Mouse (Mus musculus) liver, embryonic 11.5 days (tissue): ENCODE results near the gene Dst. TPM values are rescaled to one million over a fixed set of nuclear protein-coding genes. Genes with fewer than 3 reads are reported as not detected.

Source experiments
- ATAC-seq: fragments of 200-750 bp; cut with Nextera tagmentation; replicated peaks from 2 replicates; pipeline ENCODE4 v1.8.0; 2017; ENCODE audit warnings: moderate number of reproducible peaks, mild to moderate bottlenecking, moderate TSS enrichment, moderate library complexity; ENCODE audit not compliant: low FRiP score
- DNase-seq: peaks from one replicate; pipeline ENCODE4 v3.0.0-alpha.2; 2017; ENCODE audit warnings: low spot score
- H3K27ac ChIP-seq: fragments of 300-500 bp; sonication (generic); 2 replicates; pipeline ENCODE4 v1.5.1; 2014; ENCODE audit warnings: mild to moderate bottlenecking, low read depth, low read length, control low read depth
- H3K27me3 ChIP-seq: fragments of 300-500 bp; sonication (generic); replicated peaks from 2 replicates; pipeline ENCODE4 v1.6.1; 2014; ENCODE audit warnings: low read length, mixed read lengths; ENCODE audit not compliant: control insufficient read depth, insufficient read depth
- H3K36me3 ChIP-seq: fragments of 300-500 bp; sonication (generic); 2 replicates; pipeline ENCODE4 v1.6.1; 2014; ENCODE audit warnings: mild to moderate bottlenecking, low read length, moderate library complexity, mixed read lengths; ENCODE audit not compliant: control insufficient read depth, insufficient read depth
- H3K4me1 ChIP-seq: fragments of 300-500 bp; sonication (generic); replicated peaks from 2 replicates; pipeline ENCODE4 v1.6.1; 2014; ENCODE audit warnings: low read length, mixed read lengths; ENCODE audit not compliant: control insufficient read depth, insufficient read depth
- H3K4me2 ChIP-seq: fragments of 300-500 bp; sonication (generic); 2 replicates; pipeline ENCODE4 v1.6.1; 2014; ENCODE audit warnings: mild to moderate bottlenecking, control low read depth, moderate library complexity
- H3K4me3 ChIP-seq: fragments of 300-500 bp; sonication (generic); 2 replicates; pipeline ENCODE4 v1.5.1; 2014; ENCODE audit warnings: low read depth, low read length, control low read depth
- H3K9ac ChIP-seq: fragments of 300-500 bp; sonication (generic); 2 replicates; pipeline ENCODE4 v1.6.1; 2014; ENCODE audit warnings: low read depth, low read length, control low read depth
- H3K9me3 ChIP-seq: fragments of 300-500 bp; sonication (generic); 2 replicates; pipeline ENCODE4 v1.6.1; 2016; ENCODE audit warnings: low read length, inconsistent platforms, mixed read lengths; ENCODE audit not compliant: control insufficient read depth
- WGBS: fragments of 180-500 bp; shearing (Covaris S2); extraction: QIAGEN DNeasy Blood & Tissue Kit; methylation state at CpG from one replicate; pipeline ENCODE4 v1.1.7; 2014; 5-methylcytosine and 5-hydroxymethylcytosine counted together
- polyA plus RNA-seq: library from polyadenylated mRNA; unstranded; fragments of >200 nt; fragmentation: Nextera tagmentation; extraction: Ambion mirVana; gene quantifications from 2 replicates; pipeline ENCODE4 v1.2.1, GENCODE M21; 2014

The Dst gene
- polyA plus RNA-seq, 1 experiment from 2014 or later, result 9.4 TPM

GRCm38 (mm10) chr1:33974401-33974800 lies 66.4 kb downstream of the Dst start:
- H3K27ac ChIP-seq, result no peak overlapping the region
- no peaks in the 10 kb centered on the region for H3K4me1 ChIP-seq
- no peak overlapping the region for H3K4me2 ChIP-seq
- WGBS, result 83% methylated on average over 11 of the region's 11 CpGs
- no peaks in the 10 kb centered on the region for H3K9me3 ChIP-seq
- no peak overlapping the region for H3K4me3 ChIP-seq
- no peaks in the 10 kb centered on the region for H3K36me3 ChIP-seq
- no peak overlapping the region for H3K9ac ChIP-seq
- H3K27me3 ChIP-seq, result no peaks in the 10 kb centered on the region
- ATAC-seq (no peak), DNase-seq (no peak)

GRCm38 (mm10) chr1:33975333-33975732 lies 67.3 kb downstream of the Dst start:
- no peak overlapping the region for H3K9ac ChIP-seq
- no peak overlapping the region for H3K4me3 ChIP-seq
- no peaks in the 10 kb centered on the region for H3K9me3 ChIP-seq
- DNase-seq (no peak), ATAC-seq (no peak)
- 78% methylated on average over 4 of the region's 4 CpGs for WGBS
- H3K4me2 ChIP-seq, result no peak overlapping the region
- H3K27me3 ChIP-seq, result no peaks in the 10 kb centered on the region
- no peaks in the 10 kb centered on the region for H3K4me1 ChIP-seq
- no peaks in the 10 kb centered on the region for H3K36me3 ChIP-seq
- no peak overlapping the region for H3K27ac ChIP-seq

- Histone ChIP-seq H3K9ac (no peak overlapping the region), H3K4me2 (no peak overlapping the region), H3K4me3 (no peak overlapping the region), H3K27ac (no peak overlapping the region), H3K9me3 (no peaks in the 10 kb centered on the region), H3K27me3 (no peaks in the 10 kb centered on the region), H3K4me1 (no peaks in the 10 kb centered on the region), H3K36me3 (no peaks in the 10 kb centered on the region)
- 83% methylated on average over 6 of the region's 6 CpGs for WGBS
- DNase-seq, result no peak
- no peak for ATAC-seq
Observed at GRCm38 (mm10) chr1:33977832-33978231, 69.8 kb downstream of the Dst start.

GRCm38 (mm10) chr1:33980420-33980819 lies 72.4 kb downstream of the Dst start:
- DNase-seq (no peak), ATAC-seq (no peak)
- Histone ChIP-seq H3K9me3 (no peaks in the 10 kb centered on the region), H3K9ac (no peak overlapping the region), H3K4me2 (no peak overlapping the region), H3K36me3 (no peaks in the 10 kb centered on the region), H3K4me3 (no peak overlapping the region), H3K27me3 (no peaks in the 10 kb centered on the region), H3K27ac (no peak overlapping the region), H3K4me1 (no peaks in the 10 kb centered on the region)
- WGBS, result 91% methylated on average over 12 of the region's 12 CpGs

GRCm38 (mm10) chr1:33989643-33990042 lies 81.6 kb downstream of the Dst start:
- Histone ChIP-seq H3K9ac (no peak overlapping the region), H3K27me3 (no peaks in the 10 kb centered on the region), H3K4me2 (no peak overlapping the region), H3K27ac (no peak overlapping the region), H3K36me3 (no peaks in the 10 kb centered on the region), H3K9me3 (no peaks in the 10 kb centered on the region), H3K4me3 (no peak overlapping the region), H3K4me1 (no peaks in the 10 kb centered on the region)
- ATAC-seq (no peak), DNase-seq (no peak)
- WGBS, result 75% methylated on average over 13 of the region's 13 CpGs

GRCm38 (mm10) chr1:33991067-33991466 lies 83.0 kb downstream of the Dst start:
- no peak overlapping the region for H3K4me2 ChIP-seq
- 85% methylated on average over 6 of the region's 6 CpGs for WGBS

GRCm38 (mm10) chr1:33992810-33993209 lies 84.8 kb downstream of the Dst start:
- Histone ChIP-seq H3K36me3 (no peaks in the 10 kb centered on the region), H3K9me3 (no peaks in the 10 kb centered on the region), H3K4me3 (no peak overlapping the region), H3K9ac (no peak overlapping the region), H3K27ac (no peak overlapping the region), H3K4me1 (no peaks in the 10 kb centered on the region), H3K4me2 (no peak overlapping the region), H3K27me3 (no peaks in the 10 kb centered on the region)
- no peak for DNase-seq
- 58% methylated on average over 11 of the region's 11 CpGs for WGBS
- ATAC-seq, result no peak

More at GRCm38 (mm10) chr1:33991067-33991466, 83.0 kb downstream of the Dst start:
- no peaks in the 10 kb centered on the region for H3K36me3 ChIP-seq
- H3K27ac ChIP-seq, result no peak overlapping the region
- H3K9ac ChIP-seq, result no peak overlapping the region
- H3K27me3 ChIP-seq, result no peaks in the 10 kb centered on the region
- no peaks in the 10 kb centered on the region for H3K9me3 ChIP-seq
- H3K4me3 ChIP-seq, result no peak overlapping the region
- no peaks in the 10 kb centered on the region for H3K4me1 ChIP-seq
- DNase-seq, result no peak
- ATAC-seq, result no peak

- no peaks in the 10 kb centered on the region for H3K27me3 ChIP-seq
- no peaks in the 10 kb centered on the region for H3K36me3 ChIP-seq
- ATAC-seq, result no peak
- H3K9ac ChIP-seq, result no peak overlapping the region
- DNase-seq, result no peak
- no peaks in the 10 kb centered on the region for H3K4me1 ChIP-seq
- H3K27ac ChIP-seq, result no peak overlapping the region
- 54% methylated on average over 9 of the region's 9 CpGs for whole genome bisulfite sequencing
- H3K4me2 ChIP-seq, result no peak overlapping the region
- no peak overlapping the region for H3K4me3 ChIP-seq
- no peaks in the 10 kb centered on the region for H3K9me3 ChIP-seq
Observed at GRCm38 (mm10) chr1:33994201-33994600, 86.2 kb downstream of the Dst start.

GRCm38 (mm10) chr1:33995386-33995785 lies 87.4 kb downstream of the Dst start:
- H3K4me2 ChIP-seq, result no peak overlapping the region
- 82% methylated on average over 6 of the region's 6 CpGs for WGBS
- no peak overlapping the region for H3K27ac ChIP-seq
- H3K27me3 ChIP-seq, result no peaks in the 10 kb centered on the region
- no peaks in the 10 kb centered on the region for H3K36me3 ChIP-seq
- H3K9me3 ChIP-seq, result no peaks in the 10 kb centered on the region
- DNase-seq (no peak), ATAC-seq (no peak)
- H3K4me3 ChIP-seq, result no peak overlapping the region
- no peak overlapping the region for H3K9ac ChIP-seq
- H3K4me1 ChIP-seq, result no peaks in the 10 kb centered on the region
